Mouse (Mus musculus) cortical plate, adult 2 months (tissue): Measurements from ENCODE around the gene Anks1b. TPM values are rescaled to one million over a fixed set of nuclear protein-coding genes. Genes with fewer than 3 reads are reported as not detected.

Experiments
- H3K27ac ChIP-seq: fragments of 200-500 bp; 2 replicates; pipeline ENCODE4 v1.5.1; 2012; ENCODE audit warnings: low read length, control low read depth, inconsistent platforms; ENCODE audit not compliant: insufficient read depth
- H3K4me1 ChIP-seq: fragments of 200-500 bp; 2 replicates; pipeline ENCODE4 v1.6.1; 2011; ENCODE audit warnings: low read length; ENCODE audit not compliant: control insufficient read depth, insufficient read depth
- H3K4me3 ChIP-seq: fragments of 200-500 bp; 2 replicates; pipeline ENCODE4 v1.5.1; 2011; ENCODE audit warnings: mild to moderate bottlenecking, low read length, control low read depth; ENCODE audit not compliant: insufficient read depth
- CTCF ChIP-seq: fragments of 200-500 bp; IDR thresholded peaks from 2 replicates; pipeline ENCODE4 v1.5.1; 2011; ENCODE audit warnings: mild to moderate bottlenecking, control low read depth, low read length; ENCODE audit not compliant: insufficient read depth; ENCODE audit errors: extremely low read depth
- POLR2A ChIP-seq: fragments of 200-500 bp; IDR thresholded peaks from 2 replicates; pipeline ENCODE4 v1.6.1; 2011; ENCODE audit warnings: mild to moderate bottlenecking, low read length, control low read depth; ENCODE audit not compliant: insufficient read depth; ENCODE audit errors: extremely low read depth
- polyA plus RNA-seq: library from polyadenylated mRNA; depleted of rRNA; stranded (reverse); fragments of >200 nt; gene quantifications from 2 replicates; pipeline ENCODE4 v1.2.3, GENCODE M21; 2012

Gene Anks1b
- polyA plus RNA-seq, 1 experiment, result 238 TPM

DNA sequence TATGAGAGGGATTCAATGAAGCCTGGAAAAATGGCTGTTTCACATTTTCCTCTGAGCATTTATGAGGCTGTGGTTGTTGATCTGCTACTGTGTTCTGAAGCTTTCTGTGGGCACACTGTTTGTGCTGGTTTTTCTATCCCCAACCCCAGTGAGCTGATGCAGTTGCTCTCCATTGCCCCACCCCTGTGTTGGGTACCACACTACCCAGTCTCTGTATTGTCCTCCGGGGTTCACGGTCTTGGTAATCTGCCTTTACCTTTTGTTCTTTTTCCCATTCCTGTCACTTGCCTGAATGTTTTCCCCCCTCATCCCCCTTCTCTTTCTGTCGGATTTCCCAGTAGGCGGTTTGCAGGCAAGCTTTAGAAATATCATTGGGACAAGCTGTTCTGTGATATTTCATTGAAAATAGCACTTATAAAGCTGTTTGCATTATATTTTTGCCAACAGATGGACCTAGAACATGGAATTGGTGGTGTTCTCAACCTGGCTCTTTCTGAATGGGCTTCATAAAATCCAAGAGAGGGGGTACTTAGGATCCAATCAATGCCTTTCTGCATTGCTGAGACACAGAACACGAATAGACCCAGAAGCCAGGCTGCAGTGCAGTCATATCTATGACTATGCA, 434.7 kb downstream of the Anks1b start:
- no peak for TF ChIP-seq POLR2A
- TF ChIP-seq CTCF, result no peak
- H3K4me1 ChIP-seq, result peaks cover 6% of the 10 kb centered on the region
- H3K4me3 ChIP-seq, result no peak overlapping the region
- H3K27ac ChIP-seq, result peak overlapping the region; percentile 72; the same call in 1 of the 2 replicates

DNA sequence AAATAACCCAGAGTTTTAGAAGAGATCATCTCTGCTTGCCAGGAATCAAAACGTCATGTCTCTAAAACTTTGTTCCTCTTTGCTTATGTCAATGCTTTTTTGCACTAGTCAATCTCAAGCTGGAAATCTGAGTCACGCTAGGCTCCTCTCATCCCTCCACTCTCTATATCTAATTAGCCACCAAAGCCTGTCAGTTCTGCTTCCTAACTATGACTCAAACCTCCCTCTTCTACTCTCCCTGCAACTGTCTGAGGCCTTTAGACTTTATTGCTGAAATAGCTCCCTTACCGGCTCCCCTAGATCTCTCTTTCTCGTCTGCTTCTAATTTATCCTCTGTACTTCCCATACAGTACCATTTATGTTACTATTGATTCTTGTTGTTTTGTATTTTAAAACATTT, 456.5 kb downstream of the Anks1b start:
- H3K27ac ChIP-seq, result no peak overlapping the region
- H3K4me3 ChIP-seq, result no peak overlapping the region
- TF ChIP-seq POLR2A (no peak), CTCF (no peak)
- H3K4me1 ChIP-seq, result no peaks in the 10 kb centered on the region

GRCm38 (mm10) chr10:90345394-90345793, 472.1 kb downstream of the Anks1b start:
- no peak overlapping the region for H3K4me3 ChIP-seq
- TF ChIP-seq CTCF, result no peak
- TF ChIP-seq POLR2A, result no peak
- H3K27ac ChIP-seq, result peak overlapping the region; percentile 64
- H3K4me1 ChIP-seq, result peaks cover 2% of the 10 kb centered on the region; the same call in 1 of the 2 replicates

DNA sequence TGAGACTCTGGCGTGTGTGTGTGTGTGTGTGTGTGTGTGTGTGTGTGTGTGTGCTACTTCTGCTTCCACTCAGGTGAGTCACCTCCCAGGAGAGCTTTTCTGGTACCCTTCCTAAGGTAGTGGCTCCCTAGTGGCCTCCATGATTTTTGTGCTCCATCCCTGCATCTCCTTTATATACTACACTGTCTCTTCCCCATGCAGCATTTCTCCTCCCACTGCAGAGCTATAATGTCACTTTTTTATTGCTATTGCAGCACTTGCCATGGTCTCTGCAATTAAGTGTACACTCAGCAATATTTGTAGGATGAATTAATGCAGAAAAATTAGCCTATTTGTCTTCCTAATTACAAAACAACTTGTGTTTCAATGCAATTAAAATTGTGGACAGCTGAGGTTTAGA, 482.9 kb downstream of the Anks1b start:
- Histone ChIP-seq H3K4me3 (no peak overlapping the region), H3K4me1 (no peaks in the 10 kb centered on the region), H3K27ac (no peak overlapping the region)
- TF ChIP-seq POLR2A (no peak), CTCF (no peak)

GRCm38 (mm10) chr10:90357169-90357907, 484.0 kb downstream of the Anks1b start:
- no peak overlapping the region for H3K4me3 ChIP-seq
- TF ChIP-seq POLR2A, result no peak
- TF ChIP-seq CTCF, result no peak
- H3K27ac ChIP-seq, result no peak overlapping the region

DNA sequence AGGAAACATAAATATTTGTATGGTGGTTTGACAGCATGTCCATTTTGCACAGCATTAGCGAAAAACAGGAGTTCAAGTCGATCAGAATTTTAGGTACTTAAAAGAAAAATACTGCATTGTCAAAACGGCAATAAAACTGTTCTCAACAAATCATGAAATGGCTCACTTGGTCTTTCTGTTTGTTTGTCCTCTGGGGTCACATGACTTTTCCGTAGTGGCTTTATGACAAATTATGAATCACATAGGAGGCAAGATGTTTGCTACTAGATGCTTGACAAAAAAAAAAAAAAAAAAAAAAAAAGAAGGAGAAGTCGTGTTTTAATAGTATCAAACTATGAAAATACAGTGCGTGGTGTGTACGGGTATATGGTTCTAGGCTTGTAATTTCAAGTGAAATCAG, 495.7 kb downstream of the Anks1b start:
- Histone ChIP-seq H3K4me1 (no peaks in the 10 kb centered on the region), H3K4me3 (no peak overlapping the region), H3K27ac (no peak overlapping the region)
- TF ChIP-seq CTCF, result no peak
- TF ChIP-seq POLR2A, result no peak

More at GRCm38 (mm10) chr10:90357169-90357907, 484.0 kb downstream of the Anks1b start:
- no peaks in the 10 kb centered on the region for H3K4me1 ChIP-seq

GRCm38 (mm10) chr10:90370751-90371150, 497.4 kb downstream of the Anks1b start:
- Histone ChIP-seq H3K4me1 (no peaks in the 10 kb centered on the region), H3K4me3 (no peak overlapping the region), H3K27ac (no peak overlapping the region)
- TF ChIP-seq POLR2A (no peak), CTCF (no peak)

GRCm38 (mm10) chr10:90373469-90373868, 500.2 kb downstream of the Anks1b start:
- Histone ChIP-seq H3K27ac (no peak overlapping the region), H3K4me3 (no peak overlapping the region), H3K4me1 (no peaks in the 10 kb centered on the region)
- peak; percentile 62 for TF ChIP-seq CTCF
- no peak for TF ChIP-seq POLR2A

DNA sequence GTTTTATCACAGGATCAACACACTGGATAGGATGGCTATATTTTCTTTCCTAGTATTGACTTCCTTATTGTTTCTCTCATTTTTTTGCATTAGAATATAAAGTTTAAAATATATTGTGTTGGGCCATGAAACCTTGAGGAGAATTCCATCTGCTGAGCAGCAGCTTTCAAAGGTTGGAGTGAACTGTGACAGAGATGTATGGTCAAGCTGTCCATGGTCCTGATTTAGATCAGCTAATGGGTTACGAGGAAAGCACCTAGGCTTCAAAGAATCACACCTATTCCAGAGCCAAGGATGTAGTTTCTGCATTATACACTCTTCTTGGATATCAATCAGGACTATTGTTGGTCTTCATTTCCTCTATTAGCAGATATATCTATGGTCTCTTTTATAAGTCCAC, 503.3 kb downstream of the Anks1b start:
- Histone ChIP-seq H3K4me3 (no peak overlapping the region), H3K4me1 (peaks cover 2% of the 10 kb centered on the region; the same call in 1 of the 2 replicates), H3K27ac (no peak overlapping the region)
- TF ChIP-seq CTCF, result no peak
- TF ChIP-seq POLR2A, result no peak

DNA sequence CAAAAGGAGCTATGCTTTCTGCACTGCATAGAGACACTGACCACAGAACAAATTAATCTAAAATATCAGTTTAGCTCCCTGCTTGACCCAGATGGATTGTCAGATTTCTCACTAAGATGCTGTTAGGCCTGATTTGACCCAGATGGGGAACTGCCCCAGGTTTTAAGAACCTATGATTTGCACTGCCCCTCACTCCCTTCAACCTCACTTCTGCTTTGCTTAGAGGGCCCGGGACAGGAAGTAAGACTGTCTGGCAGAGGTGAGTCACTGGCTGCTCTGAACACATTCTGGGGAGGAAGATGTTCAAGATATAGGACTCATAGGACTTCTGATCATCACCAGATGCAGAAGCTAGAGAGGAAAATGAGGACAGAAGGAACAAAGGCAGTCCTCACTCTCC, 506.8 kb downstream of the Anks1b start:
- no peak overlapping the region for H3K27ac ChIP-seq
- no peak overlapping the region for H3K4me3 ChIP-seq
- peaks cover 3% of the 10 kb centered on the region; the same call in 1 of the 2 replicates for H3K4me1 ChIP-seq
- TF ChIP-seq CTCF (no peak), POLR2A (no peak)
